Mouse (Mus musculus): ENCODE results near the gene Afap1l2.

Gene Afap1l2

DNA sequence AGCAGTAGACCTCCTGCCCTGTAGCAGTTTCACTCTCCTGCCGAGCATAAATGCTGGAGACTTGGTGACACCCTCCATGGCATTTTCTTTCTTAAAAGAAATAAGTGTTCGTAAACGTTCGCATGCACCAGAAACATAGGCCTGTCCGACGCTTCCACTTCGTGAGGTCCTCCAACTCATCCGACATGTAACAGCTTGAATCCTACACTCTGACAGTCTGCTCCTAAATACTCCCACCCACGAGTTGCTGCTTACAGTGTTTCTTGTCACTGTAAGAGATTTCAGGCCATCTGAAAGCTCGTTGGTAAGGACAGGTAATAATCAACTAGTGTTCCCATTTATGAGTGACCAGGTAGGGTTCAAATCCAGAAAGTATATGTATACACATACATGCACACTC lies 120.1 kb downstream of the Afap1l2 start:
- DNase-seq (ENCODE audit: low read depth, low spot score), result no peak

DNA sequence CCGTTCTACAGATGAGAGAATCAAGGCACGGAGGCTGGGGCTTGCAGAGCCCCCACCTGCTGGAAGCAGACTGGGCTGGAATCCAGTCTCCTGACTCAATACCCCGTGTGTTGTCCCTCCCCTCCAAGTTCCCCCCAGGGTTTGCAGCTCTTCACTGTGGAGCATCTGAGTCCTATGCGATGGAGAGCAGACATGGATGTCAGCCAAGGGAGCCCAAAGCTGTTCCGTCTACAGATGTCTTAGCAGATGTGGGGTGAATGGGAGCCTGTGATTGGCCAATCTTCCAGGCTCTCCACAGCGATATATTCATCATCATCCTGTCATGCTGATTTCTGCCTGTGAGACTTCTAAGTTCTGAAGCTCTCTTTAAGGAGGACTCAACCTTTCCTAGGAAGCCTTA lies 130.7 kb downstream of the Afap1l2 start:
- DNase-seq (ENCODE audit: low read depth, low spot score), result no peak

DNA sequence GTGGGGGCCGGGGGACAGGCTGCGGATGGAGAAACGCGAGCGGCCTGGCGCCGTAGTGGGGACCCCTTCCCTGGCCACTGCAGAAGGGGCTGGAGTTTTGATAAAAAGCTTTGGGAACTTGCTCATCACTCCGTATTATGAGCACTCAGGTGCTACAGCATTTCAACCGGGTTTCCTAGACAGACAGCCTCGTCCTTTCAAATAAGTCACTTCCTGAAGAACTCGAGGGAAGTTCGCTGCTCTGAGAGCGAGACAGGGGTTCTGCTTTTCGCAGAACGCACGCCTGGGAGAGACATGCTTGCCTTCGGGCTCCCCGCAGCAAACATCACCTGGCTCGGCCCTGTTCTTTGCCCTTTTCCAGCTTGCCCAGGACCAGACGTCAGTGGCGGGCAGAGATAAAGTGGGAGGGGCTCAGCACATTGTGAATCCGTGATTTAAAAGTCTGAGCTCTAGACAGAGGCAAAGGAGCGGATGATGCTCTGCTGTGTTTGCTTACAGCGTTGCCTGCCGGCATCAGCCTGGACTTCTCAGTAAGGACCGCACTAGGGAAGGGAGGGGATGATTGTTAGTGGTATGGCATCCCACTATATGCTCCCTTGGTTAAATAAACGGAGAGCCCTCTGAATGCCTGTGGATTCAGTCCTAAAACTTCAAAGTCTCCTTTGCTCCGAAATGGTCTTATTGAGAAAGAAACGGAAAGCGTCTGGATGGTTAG lies 133.3 kb downstream of the Afap1l2 start:
- DNase-seq (ENCODE audit: low read depth, low spot score), result no peak

DNA sequence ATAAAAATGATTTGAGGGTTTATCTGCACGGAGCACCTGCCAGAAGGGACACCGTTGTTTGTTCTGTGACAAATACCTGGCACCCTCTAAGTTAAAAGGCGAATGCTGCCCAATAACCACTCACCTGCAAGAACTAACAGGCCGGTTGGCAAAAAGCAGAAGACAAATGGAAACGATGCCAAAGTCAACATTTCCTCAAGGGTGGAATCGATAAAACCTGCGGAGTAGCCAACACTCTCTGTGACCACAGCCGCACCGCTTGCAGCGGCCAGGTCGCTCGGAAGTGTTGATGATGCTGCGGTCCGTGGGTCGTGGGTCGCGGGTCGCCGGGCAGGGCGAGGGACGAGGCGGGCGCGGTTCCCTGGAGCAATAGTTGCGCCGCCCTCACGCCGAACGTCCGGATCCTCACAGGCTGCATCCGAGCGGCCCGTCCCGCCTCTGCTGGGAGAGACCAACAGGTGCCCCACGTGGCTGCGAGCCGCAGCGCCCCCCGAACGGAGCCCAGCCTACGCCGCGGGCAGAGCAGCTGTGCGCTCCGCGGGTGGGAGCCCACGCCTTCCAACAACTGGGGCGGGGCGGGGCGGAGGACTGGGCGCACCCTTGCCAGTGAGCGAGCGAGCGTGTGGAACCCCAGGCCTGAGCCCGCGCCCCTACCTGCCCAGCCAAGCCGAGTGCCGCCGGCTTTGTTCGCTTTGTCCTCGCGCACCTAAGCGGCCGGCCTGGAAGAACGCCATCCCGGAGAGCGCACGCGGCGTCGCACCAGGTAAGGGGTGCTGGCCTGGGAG lies 134.0 kb downstream of the Afap1l2 start, which contains the start of gene Vwa2:
TSS of gene Vwa2 (plus strand) at position 434 of the 785 bp plus-strand sequence.
- no peak for DNase-seq (ENCODE audit: low read depth, low spot score)

DNA sequence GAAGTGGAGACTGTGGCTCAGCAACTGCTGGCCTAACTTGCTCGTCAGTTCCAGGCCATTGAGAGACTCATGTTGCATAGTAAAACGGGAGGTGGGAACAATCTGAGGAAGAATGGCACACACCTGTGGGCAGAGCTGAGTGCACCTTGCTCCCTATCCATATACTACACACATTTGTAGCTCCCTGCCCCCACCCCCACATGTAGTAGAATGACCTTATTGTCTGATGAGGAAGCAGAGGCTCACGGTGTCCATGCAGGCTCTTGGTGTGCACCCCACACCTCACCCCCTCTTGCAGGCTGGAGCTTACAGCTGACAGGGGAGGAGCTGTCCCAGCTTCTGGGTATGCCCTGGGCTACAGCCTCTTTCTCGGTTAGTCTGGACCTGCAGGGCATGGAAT lies 140.3 kb downstream of the Afap1l2 start:
- no peak for DNase-seq (ENCODE audit: low read depth, low spot score)
